Mouse (Mus musculus): Measurements from ENCODE around the gene Creb1.
"Not testable (repeated sequence)": the region's sequence is repeated elsewhere in the genome, so short reads cannot be mapped to it uniquely, and the experiment has no call there.

DNA sequence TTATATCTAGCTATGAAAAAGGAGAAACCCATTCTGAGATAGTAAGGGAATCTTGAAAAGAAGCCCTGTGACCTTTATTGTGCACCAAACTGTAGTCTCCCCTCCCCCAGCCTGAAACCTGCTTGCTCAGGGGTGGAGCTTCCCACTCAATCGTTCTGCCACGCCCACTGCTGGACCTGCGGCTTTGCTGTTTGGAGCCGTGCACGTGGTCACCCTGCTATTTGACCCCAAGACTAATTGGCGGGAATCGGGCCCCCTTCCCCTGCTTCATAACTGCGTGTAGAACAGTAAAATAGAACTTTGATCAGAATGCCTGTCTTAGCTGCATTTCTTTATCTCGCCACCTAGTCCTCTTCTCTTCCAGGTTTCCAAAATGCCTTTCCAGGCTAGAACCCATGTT, 45.5 kb downstream of the Creb1 start:
- not testable (repeated sequence) for TF ChIP-seq POLR2A (IDR thresholded peaks at IDR 0.05; ENCODE audit: borderline replicate concordance, extremely low read depth, insufficient read depth, insufficient read length, poor library complexity, severe bottlenecking); CTCF (IDR thresholded peaks at IDR 0.05; ENCODE audit: borderline replicate concordance, extremely low read depth, insufficient read depth, insufficient read length)
